Mouse (Mus musculus) megakaryocyte, embryonic 14.5 days (primary cell): ENCODE data around the gene Atp6v0a1.

ENCODE experiments used
- FLI1 ChIP-seq: IDR thresholded peaks from 2 replicates; pipeline ENCODE4 v1.6.1; 2012; ENCODE audit warnings: low read length, inconsistent platforms, mixed read lengths
- GATA1 ChIP-seq: IDR thresholded peaks from 3 replicates; pipeline ENCODE4 v1.6.1; 2012; ENCODE audit warnings: mixed read lengths, low read length, inconsistent platforms, borderline replicate concordance

- TF ChIP-seq GATA1, result no peak
- TF ChIP-seq FLI1, result no peak
Measured at GRCm38 (mm10) chr11:101046440-101046839, 37.2 kb downstream of the Atp6v0a1 start.
